Mouse (Mus musculus) layer of hippocampus, postnatal 10 days (tissue): ENCODE data around the gene Hist1h1t. TPM values are rescaled to one million over a fixed set of nuclear protein-coding genes. Genes with fewer than 3 reads are reported as not detected.
"Not testable (repeated sequence)": the region's sequence is repeated elsewhere in the genome, so short reads cannot be mapped to it uniquely, and the experiment has no call there.

Source experiments
- DNase-seq, 2 experiments: peaks; one replicate each; pipeline ENCODE4 v3.0.0; 2021; ENCODE audit warnings: low spot score in 2 of 2
- total RNA-seq, 2 experiments: library from RNA; stranded (reverse); gene quantifications; 2 replicates each; pipeline ENCODE4 v1.2.3; 2021

Hist1h1t gene
- total RNA-seq, 2 experiments from 2014 or later, result not detected

DNA sequence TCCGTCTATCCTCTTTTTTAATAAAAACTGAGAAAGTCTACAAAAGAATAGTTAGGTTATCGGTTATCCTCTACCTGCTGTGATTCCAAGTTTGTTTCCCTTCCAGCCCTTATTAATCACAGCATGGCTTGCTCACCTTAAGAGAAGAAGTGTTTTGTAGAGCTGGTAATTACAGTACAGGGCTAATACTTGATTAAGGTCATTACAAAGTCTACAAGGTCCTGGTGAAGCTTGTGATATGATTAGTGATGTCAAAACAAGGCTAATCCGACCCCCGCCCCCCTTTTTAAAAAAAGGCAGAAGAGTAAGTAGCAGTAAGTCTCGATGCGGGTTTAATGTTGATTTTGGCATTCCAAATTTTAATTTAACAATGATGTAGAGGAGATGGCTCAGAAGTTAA, 3.4 kb downstream of the Hist1h1t start:
- no peak for DNase-seq

DNA sequence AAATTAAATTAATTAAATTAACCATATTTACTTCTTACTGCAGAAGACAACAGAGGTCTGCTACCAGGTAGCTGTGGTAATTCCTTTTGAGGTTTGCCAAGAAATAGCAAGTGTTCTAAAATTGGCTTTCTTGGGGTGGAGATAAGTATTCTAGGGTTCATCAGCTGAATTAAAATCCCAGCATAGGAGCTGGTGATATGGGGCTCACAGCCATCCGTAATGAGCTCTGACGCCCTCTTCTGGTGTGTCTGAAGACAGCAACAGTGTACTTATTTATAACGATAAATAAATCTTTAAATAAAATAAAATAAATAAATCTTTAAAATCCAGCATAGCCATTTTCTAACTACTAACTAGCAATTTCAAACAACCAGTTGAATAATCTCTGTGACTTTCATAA, 4.2 kb downstream of the Hist1h1t start:
- no peak for DNase-seq

DNA sequence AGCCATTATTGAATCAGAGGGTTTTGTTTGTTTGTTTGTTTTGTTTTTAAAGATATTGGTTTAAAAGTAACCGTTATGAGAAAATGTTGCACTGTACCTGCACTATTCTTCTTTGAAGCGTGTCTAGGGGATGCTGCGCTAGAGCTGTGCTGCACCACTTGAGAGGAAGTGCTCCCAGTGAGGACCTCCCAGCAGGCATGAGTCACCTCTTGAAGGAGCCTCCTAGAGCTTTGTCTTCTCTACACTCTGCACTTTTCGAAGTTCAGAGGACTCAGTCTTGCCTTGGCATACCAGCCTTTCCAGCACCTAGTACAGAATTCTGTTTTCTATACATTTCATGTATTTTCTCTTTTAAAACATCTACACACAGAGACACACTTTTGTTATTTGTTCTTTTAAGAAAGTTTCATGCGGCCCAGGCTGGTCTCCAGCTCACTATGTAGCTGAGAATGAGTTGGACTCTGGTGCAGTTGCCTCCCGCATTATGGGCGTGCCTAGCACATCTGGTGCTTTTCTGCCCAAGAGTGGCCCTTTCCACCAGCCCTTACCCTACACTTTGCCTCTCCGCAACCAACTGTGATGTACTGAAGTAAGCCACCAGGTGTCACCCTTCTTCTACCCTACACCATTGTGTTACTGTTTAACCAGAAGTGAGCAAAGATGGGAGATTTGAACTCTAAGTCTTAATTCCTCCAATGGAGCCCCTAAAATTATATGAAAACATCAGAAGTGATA, 5.3 kb downstream of the Hist1h1t start:
- DNase-seq, result peak; percentile 73 to 77

DNA sequence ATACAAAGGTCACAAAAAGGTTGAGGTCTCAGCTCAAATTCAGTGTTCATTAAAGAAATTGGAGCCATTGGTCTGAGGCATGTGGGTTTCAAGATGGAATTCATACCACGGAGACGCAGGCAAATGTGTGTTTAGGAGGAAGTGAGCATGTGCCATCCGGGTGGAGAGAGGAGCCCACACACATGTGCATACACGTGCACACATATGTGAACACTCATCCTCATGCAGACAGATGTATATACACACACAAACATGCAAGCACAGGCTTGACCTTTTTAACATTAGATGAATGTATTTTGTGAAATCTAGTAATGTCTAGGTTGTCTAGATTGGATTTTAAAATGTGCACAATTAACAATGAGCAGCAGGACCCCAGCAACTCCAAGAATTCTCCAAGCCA, 6.6 kb downstream of the Hist1h1t start:
- DNase-seq, result no peak

DNA sequence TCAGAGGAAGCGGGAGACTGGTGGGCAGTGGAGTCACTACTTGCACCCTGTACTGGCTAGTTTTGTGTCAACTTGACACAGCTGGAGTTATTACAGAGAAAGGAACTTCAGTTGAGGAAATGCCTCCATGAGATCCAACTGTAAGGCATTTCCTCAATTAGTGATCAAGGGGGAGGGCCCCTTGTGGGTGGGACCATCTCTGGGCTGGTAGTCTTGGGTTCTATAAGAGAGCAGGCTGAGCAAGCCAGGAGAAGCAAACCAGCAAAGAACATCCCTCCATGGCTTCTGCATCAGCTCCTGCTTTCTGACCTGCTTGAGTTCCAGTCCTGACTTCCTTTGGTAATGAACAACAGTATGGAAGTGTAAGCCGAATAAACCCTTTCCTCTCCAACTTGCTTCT, 7.2 kb downstream of the Hist1h1t start:
- DNase-seq, result not testable (repeated sequence)

DNA sequence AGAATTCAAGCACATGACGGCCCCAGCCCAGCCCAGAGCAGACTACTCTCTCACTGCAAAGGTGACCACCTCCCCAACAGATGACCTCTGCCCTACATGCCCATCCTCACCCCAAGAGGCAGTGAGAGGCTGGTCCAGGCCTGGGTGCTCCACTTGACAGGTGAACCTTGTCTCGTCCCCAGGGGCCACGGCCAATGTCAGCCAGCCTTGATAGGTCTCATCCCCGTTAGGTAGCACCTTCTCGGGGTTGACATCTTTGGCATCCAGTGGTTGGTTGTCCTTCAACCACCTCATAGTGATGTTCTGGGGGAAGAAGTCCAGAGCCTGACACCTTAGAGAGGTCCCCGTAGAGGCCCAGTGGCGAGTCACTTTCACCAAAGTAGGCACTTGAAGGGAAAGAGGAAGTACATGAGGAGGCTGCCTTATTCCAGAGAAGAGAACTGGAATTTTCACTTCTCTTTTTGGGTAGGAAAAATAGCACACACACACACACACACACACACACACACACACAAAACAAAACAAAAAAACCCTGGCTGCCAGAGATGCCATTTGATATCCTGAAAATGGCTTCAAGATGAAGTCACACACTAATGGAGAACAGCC, 10.2 kb downstream of the Hist1h1t start:
- DNase-seq, result peak in 1 of 2 experiments; percentile 8

DNA sequence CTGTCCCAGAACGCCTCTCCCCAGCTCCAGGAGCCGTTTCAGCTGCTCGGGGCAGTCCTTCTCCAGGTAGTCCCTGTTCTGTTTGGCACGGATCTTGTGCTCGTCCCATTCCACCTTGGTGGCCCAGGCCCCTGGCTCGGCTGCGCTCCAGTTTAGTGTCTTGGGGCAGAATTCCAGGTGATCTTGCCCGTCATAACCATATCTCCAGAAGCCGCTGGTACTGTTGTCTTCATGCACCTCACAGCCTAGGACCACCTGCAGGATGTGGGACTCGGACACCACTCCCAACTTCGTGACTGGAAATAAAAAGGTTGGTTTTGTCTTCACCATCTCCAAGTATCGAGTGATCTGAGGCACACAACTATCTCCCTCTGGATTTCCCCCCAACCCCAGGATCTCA, 11.2 kb downstream of the Hist1h1t start:
- DNase-seq, result peak in 1 of 2 experiments; percentile 6

DNA sequence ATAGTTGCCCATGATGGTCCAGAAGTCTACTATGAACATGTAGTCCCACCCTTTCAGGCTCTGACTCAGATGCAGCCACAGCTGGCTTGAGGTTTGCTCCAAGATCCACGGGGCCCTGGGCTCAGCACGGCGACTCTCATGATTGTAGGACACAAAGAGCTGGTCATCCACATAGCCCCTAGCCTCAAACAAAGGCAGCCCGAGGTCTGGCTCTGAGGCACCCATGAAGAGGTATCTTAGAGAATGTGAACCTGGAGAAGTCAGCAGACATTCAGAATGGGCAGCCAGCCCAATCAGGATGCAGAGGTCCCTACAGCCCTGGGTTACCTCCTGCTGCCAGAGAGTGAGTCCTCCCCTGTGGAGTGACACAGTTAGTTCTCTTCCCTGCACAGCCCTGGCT, 12.4 kb downstream of the Hist1h1t start:
- DNase-seq, result peak in 1 of 2 experiments; percentile 7

DNA sequence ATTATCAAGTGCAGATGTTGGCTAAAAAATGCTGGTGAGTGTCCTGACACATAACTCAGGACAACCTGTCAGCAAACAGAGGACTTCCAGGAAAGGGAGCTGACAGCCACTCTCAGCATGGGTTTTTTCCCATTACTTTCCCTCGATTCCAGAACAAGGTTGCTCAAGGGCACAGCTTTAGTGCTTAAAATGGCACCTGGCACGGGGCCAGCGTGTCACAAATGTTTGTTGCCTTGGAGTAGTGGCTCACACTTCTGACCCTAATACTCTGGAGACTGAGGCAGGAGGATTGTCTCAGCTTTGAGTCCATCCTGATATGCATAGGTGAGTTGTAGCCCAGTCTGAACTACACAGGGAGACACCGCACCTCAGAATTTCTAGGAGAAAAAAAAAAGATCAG, 13.0 kb downstream of the Hist1h1t start:
- peak in 1 of 2 experiments; percentile 4 for DNase-seq

DNA sequence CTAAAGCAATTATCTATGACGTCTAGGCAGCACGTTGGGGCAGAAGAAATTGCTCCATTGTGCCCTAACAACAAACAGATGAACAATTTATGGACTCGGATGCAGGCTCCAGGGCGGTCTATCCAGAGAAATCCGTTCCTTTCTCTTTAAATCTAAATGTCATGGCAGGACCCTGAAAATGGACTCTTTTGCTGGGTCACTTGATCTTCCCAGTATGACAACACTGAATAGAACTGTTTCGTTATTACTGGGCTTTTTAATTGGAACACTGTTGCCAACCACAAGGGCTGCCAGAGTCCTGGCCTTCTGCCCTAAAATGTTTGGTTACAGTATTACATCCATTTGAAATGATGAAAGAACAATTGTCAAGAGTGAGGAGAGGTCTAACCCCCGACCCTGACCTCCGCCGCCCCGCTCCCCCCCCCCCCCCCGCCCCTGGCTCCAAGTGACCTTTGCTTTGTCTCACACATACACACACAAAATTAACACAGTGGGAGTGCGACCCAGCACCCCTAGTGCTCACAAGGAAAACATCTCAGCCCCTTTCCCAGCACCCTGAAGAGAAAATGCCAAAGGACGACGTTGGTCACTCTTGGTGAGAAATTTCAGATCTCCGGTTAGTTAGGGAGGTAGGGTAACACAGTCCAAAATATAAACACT, 14.2 kb downstream of the Hist1h1t start:
- DNase-seq, result no peak

DNA sequence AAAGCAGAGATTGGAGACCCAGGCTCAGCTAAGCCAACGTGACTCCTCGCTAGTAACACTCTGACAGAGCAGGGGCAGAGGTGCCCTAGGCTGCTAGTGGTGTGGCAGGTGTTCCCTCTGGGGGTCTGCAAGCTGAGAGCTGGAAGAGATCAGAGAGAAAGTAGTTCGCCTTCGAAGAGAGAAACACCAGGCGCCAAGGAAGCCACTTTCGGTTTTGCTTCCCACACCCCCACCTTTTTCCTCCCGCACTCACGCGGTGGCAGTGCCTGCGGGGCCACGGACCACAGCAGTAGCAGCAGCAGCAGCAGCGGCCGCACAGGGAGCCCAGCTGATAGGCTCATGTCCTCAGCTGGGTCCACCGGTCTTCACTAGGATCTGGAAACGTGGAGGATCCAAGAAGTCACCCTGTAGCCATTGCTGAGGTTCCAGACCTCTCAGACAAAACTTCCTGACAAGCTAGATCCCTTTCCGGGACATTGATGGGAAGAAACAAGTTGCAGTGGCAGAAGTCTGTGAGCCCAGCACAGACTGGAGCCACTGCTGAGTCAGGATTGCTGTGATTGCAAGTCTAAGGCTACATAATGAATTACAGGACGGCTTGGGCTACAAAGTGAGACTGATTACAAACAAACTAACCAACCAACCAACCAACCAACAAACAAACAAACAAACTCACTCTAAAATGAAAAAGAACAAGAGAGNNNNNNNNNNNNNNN, 14.9 kb downstream of the Hist1h1t start, which contains the start of gene Hfe:
Gene Hfe, minus strand, starts transcription at position 481 of the 716 bp plus-strand sequence.
- peak in 1 of 2 experiments; percentile 45 for DNase-seq

DNA sequence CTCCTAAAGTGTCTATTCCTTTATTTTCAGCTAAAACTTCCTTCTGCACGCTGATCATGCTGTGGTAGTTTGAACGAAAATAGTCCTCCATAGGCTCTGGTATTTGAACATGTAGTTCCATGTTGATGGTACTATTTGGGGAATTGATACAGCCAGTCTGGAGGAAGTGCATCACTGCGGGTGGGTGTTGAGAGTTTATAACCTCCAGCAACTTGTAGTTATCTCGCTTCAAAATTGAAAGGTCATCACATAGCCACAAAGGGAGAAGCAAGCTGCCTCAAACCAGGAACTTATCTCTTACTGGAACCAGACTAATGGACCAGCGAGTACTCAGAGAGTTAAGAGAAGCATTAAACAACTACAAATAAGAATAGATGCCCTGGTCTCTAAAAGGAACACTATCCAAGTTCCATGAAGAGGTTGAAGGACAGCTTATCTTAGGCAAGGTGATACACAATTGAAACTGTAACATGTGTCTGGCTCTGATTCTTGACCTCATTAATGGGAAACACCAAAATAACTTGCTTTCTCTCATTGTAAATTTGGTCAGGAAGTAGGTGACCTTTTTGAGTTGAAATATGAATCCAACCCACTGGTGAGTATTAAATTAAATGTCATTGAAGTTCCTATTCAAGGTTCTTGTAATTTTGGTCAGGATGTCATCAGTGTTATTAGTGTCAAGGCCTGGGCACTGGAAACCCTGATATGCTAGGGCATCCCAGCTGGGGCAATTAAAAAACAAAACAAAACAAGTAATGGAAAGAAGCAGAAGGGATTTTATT, 20.8 kb downstream of the Hist1h1t start:
- DNase-seq, result no peak

DNA sequence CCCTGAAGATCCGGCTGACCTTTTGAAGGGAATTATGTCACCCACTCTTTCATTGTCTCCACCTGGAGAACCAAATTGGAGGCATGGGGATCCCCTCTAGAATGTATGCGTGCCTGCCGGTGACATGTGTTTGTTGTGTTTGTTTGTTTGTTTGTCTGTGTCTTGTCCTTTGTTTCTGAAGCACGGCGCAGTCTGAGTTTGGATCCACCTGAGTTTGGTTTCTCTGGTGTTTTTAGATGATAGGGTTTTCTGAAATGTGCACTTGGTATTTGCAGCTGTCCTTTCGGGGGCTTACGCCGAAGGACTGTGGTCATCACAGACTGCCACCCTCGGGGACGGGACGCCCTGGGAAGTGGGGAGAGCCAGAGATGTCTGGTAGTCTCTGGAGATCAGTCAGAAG, 21.6 kb downstream of the Hist1h1t start:
- peak in 1 of 2 experiments; percentile 6 for DNase-seq

DNA sequence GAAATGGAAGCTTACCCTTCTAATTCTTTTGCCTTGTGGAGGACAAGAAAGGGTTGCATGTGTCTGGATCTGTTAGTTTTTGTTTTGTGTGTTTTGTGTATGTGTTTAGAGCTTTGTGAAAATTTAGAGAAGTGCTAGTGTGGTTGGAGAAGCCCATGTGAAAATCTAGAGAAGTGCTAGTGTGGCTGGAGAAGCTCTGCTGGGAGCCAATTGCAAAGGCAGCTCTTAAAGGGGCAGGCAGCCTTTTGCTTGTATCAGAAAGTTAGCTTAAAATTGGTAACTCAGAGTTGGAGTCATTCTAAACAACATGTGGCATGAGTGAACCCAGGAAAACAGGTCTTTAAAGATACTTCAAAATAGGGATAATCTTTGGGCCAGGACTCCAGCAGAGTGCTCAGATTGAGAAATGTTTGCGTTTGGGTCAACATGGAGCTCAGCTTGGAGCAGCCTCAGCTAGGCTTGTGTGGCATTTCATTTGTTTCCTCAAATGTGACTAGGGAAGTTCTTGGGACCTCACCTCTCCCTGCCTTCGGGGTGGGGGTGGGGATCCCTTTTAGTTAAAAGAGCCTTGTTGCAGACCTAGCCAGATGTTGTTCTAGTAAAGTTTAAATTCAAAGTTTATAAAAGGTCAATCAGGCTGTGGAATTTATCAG, 22.1 kb downstream of the Hist1h1t start:
- DNase-seq, result peak in 1 of 2 experiments; percentile 4

DNA sequence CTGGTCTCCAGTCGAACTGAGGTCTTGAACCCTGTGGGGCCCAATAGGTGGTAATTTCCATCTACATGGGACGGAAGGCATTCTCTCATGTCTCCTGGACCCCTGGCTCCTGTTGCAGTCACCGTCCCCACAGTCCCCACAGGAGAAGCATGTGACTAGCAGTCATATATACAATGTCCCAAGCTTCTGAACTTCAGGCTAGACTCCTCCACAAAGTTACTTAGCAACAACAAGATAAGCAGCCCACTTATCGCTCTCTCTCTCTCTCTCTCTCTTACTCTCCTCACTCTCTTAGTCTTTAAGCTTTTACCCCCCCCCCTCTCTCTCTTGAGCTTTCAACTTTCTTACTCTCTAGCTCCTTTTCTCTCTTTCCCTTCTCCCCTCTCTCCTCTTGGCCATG, 28.6 kb downstream of the Hist1h1t start:
- peak in 1 of 2 experiments; percentile 4 for DNase-seq

DNA sequence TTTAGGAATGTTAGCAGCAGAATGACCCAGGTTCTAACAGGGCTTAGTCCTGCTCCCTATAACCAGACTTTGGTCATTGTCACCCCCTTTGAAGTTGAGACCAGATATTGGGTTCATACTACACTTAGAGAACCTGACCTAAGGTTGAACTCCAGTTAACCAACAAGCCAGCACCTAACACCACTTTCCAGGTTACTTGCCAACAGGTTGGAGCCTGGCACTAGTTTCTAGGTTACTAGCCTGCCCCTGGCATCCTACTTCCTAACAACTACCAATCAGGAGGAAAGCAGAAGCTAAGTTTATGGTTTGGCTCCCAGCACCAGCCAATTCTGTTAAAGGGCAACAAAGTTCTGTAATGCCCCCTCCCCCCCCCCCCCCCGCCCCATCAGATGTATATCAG, 29.6 kb downstream of the Hist1h1t start:
- DNase-seq, result peak in 1 of 2 experiments; percentile 6

DNA sequence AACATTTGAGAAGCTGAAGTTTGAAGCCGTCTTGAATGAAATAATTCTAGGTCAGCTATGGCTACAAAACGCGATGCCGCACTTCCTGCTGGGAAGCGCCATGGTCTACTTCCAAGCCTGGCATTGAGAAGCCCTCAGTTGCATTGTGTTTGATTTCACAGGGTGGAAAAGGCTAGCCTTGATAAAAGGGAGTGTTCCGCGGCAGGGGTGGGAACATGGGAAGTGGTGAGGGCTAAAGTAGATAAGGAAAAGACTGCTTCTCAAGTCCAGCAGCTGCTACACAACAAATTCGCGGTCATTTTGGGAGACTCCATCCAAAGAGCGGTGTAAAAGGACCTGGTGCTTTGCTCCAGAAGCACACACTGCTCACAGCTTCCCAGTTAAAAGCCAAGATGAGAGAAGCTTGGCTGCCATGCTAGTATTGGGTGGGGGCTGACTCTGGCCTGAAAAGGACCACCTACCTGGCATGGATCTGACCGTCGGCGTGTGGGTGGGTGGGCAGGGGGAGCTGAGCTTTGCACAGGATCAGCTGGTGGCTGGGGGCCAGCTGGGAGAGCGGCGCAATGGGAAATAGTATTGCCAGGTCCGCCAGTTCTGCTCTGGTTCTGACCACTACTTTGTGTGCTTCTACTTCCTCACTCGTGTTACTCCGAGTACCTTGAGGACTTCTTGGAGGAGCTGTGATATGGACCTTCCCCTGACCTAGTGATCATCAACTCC, 33.0 kb downstream of the Hist1h1t start:
- DNase-seq, result peak in 1 of 2 experiments; percentile 4

DNA sequence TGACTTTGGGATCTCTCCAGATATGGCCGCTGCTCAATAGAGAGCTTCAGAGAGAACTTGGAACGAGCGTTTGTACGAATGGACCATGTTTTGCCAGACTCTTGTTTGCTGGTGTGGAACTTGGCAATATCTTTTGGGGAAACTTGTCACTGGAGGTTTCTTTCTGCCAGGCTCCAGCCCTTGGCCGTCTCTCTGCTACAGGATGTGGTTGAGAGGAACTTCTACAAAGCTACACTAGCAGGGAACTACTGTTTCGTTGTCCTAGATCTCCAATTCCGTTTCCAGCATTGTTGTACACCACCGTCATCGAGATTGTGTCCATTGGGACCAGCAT, 33.5 kb downstream of the Hist1h1t start:
- DNase-seq, result peak in 1 of 2 experiments; percentile 12

DNA sequence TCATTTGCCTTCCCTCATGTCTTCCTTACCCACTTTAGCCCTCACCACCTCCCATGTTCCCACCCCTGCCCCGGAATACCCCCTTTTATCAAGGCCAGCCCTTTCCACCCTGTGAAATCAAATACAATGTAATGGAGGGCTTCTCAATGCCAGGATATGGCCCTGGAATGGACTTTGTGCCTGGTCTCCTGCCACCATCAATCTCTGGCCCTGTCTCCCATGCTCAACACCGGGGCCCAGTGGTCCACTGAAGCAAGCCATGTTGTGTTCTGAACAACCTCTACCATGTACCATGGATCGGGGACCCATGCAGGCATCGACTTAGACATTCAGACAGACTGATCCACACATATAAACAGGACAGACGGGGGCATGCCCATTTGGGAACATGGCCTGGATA, 34.1 kb downstream of the Hist1h1t start:
- DNase-seq, result no peak

DNA sequence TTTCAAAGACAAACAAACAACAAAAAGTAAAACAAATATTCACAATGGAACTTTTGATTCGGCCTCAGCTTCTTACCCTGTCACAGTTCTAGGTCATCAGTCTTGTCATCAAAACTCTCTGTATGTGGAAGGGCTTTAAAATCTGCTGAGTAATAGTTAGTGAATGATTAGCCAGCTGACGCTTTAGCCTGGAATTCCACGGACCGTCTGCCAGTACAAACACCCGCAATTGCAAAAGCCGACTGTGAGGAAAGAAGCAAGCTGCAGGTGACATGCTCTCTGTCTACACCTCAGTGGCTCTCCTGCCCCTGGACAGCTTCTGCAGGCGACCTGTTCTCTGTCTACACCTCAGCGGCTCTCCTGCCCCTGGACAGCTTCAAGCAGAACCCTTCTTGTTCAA, 34.9 kb downstream of the Hist1h1t start:
- DNase-seq, result no peak
